Mouse (Mus musculus) cerebellum, adult 11 months (tissue): Measurements from ENCODE around the gene Resf1.
"Not testable (repeated sequence)": the region's sequence is repeated elsewhere in the genome, so short reads cannot be mapped to it uniquely, and the experiment has no call there.

Experiments used
- DNase-seq: peaks from one replicate; pipeline ENCODE4 v3.0.0; 2022

Resf1 gene

DNA sequence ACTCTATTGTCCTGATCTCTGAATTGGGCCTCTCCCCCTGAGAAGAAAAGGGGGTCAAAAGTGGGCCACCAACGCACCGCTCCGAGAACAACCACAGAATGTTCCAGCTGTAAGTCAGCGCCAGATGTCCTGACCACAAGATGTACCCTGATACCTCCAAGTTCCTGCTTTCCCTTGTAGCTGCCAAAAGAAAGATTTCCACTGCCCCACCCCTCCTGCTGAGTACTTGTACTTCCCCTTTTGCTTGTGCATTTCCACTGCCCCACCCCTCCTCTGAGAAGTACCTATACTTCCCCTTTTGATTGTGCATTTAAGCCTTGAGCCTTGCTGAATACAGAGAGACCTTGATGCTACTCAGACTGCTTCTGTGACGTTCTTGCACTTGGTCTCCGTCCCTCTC, 39.0 kb downstream of the Resf1 start:
- DNase-seq, result not testable (repeated sequence)

DNA sequence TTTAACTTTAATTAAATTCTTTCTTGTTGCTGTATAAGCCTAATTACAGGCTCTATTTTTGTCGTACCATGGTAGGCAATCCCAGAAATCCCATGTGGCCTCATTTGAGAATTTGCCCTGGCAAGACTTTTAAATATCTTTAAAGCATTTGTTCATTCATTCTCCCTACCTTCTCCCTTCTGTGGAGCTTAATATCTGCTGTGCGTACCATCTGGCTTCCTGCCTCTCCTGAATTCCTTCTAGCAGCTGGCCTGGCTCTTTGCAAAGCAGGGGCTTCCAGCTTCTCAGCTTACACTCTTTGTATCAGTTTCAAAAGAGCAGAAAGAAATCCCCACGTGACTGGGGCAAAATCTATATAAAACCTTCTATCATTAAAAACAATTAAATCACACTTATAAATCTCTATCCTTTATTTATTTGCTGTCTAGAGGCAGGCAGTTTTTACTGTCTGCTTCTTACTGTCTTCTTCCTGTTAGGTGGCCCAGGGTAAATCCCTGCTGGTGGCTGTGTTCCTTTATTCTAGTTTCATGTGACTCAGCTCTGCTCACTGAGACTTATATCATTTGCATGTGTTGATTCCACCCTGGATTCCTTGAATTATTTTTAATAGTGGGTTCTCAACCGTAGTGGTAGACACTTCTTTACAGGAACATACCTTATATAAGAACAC, 45.7 kb downstream of the Resf1 start:
- DNase-seq, result no peak

DNA sequence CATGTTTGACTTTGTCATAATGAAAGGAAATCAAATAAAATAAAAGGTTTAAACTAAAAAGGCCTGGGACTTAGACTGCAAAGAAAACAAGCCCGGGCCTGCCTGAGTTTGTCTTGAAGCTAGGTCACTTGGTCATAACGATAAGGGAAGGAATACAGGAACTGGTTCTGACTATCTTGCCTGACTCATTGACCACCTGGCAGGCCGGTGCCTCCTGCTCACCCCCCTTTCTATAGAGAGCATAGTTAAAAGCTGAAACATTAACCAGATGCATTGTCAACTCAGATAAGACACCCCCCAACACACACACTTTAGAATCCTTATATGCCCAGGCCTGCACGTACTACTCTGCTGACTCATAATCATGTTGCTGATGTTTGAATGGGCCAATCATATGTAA, 46.6 kb downstream of the Resf1 start:
- DNase-seq, result not testable (repeated sequence)

DNA sequence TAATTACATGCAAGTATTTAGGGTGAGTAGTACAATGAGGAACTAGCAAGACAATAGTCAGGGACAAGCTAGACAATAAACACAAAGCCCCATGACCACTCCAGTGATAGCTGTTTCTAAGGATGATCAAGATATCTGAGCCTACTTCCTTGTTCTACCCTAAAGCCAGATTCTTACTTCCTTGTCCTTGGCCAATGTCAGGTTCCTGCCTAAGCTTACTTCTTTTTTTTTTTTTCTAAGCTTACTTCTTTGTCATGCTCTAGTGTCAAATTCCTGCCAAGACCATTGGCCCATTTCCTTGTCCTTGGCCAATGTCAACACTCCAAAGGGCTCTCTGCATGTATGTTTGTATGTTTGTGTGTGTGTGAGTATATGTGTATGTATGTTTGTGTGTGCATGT, 47.9 kb downstream of the Resf1 start:
- DNase-seq, result no peak

DNA sequence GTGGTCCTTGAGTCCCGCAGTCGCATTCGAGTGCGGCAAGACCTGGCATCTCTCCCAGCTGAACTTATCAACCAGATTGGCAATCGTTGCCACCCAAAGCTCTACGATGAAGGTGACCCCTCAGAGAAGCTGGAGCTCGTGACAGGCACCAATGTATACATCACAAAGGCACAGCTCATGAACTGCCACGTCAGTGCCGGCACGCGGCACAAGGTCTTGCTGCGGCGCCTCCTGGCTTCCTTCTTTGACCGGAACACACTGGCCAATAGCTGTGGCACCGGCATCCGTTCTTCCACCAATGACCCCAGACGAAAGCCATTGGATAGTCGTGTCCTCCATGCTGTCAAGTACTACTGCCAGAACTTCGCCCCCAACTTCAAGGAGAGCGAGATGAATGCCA, 53.3 kb downstream of the Resf1 start:
- DNase-seq, result not testable (repeated sequence)

DNA sequence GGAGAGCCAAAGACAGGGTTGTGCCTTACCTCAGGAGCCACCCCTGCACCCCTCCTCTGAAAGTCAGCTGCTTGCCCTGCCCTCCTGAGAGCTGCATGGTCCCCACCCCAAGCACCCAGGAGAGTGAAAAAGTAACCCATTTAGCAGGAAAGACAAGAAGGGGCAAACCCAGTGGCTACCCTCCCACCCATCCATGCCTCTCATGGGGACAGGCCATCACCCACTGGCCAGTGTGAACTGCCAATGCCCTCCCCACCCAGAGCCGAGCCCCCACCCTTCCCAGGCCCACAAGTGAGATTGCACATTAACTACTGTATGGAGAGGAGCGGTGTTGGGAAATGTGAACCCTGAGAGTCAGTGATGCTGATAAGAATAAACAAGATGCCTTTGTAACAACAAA, 56.8 kb downstream of the Resf1 start:
- not testable (repeated sequence) for DNase-seq

DNA sequence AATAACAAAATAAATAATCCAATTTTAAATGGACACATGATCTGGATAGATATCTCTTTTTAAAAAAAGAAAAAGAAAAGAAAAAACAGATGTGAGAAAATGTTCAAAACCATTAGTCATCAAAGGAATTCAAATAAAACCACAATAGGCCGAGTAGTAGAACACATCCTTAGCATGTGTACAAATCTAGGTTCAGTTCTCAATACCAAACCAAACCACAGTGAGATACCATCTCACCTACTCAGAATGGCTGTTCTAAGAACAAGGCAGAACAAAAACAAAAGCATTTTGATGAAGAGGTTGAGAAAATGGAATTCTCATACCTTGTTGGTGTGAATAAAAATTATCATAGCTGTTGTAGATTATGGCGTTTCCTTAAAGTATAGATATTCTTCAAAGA, 57.2 kb downstream of the Resf1 start:
- no peak for DNase-seq

DNA sequence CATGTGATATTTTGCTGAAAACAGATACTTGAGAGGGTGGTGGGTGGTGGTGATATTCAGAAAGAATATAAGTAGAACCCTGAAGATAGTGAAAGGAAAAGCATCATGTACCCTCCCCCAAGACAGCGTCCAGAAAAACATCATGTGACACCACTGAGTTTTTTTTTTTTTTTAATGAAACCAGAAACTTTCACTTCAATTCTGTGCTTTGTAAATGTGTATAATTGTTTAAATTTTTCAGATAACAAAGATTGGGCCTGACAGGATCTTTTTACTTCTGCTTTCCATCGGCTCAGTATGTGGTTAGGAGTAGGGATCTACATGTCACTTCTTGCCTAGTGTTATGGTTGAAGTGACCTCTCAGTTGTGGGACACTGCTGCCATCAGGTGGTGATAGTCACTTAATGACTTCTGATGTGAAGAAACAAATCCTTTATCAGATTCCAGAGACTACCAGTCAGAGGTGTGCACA, 65.8 kb downstream of the Resf1 start:
- peak; percentile 39 for DNase-seq

DNA sequence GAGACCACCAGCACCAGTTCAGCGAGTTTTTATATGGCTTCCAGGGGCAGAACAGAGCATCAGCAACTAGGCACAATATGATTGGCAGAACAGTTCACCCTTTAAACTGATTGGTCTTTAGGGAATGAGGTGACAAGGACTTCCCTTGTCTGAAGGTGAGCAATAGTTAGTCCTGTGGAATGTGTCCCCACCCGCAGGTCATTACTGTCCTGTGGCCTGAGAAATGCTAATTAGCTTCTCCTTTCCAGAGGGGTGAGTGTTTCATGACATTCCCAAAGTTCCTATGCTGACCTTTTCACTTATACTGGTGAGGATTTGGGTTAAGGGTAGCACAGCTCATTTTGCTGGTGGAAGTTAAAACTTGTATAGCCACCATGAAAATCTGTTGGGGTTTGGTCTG, 74.3 kb downstream of the Resf1 start:
- DNase-seq, result no peak
